Comparison of ENCODE assay signal across 9 mouse cellular contexts in the genomic region with DNA sequence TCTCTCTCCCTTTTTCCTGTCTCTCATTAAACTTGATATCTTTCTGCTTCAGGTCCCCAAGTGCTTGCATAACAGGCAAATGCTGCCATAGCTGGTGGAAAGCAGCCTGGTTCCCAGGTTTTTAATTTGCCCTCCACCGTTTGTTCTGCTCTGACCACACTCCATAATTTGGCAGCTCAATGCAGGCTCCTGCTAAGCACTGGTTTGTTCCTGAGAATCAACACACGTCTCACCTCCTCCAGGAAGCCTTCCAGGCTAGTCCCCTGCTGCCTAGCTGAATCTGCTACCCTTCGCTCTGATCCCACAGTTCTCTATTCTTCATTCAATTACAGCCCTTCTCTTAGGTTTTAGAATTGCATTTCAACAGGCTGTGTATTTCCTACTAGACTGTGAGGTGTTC.
"Had no signal": no experiment of that assay in that cellular context is flagged by ENCODE, and none has a peak within 500 bp of the region (broad histone marks: within the 10 kb centered on the region; RNA-seq: fewer than 3 reads in every experiment).

No protein-coding gene starts in this region.

- DNase-seq: kidney, postnatal 36 days; lung, postnatal 10 days; lung, postnatal 4 days; thymus, postnatal 4 days had no signal

- ATAC-seq: liver, embryonic 12.5 days had no signal

- H3K36me3 ChIP-seq: limb, embryonic 15.5 days; liver, embryonic 12.5 days; midbrain, embryonic 12.5 days had no signal

- H3K4me2 ChIP-seq: limb, embryonic 15.5 days; liver, embryonic 12.5 days; lung, embryonic 14.5 days; midbrain, embryonic 12.5 days had no signal

- H3K9ac ChIP-seq: limb, embryonic 15.5 days; liver, embryonic 12.5 days; lung, embryonic 14.5 days; midbrain, embryonic 12.5 days had no signal

- H3K9me3 ChIP-seq: limb, embryonic 15.5 days; liver, embryonic 12.5 days; midbrain, embryonic 12.5 days had no signal

- H3K4me1 ChIP-seq: liver, embryonic 12.5 days had no signal

- H3K27ac ChIP-seq: limb, embryonic 15.5 days; liver, embryonic 12.5 days; midbrain, embryonic 12.5 days; stomach, postnatal 0 days had no signal

- H3K4me3 ChIP-seq: limb, embryonic 15.5 days; liver, embryonic 12.5 days; midbrain, embryonic 12.5 days had no signal

- H3K27me3 ChIP-seq: liver, embryonic 12.5 days; midbrain, embryonic 12.5 days had no signal
